Mouse (Mus musculus) bone marrow, adult 2 months (tissue): ENCODE data around the gene Slc9b1.

Experiments used
- CTCF ChIP-seq: fragments of 200-500 bp; IDR thresholded peaks from 2 replicates; pipeline ENCODE4 v1.5.1; 2011; ENCODE audit warnings: low read length, control low read depth; ENCODE audit not compliant: control insufficient read depth, insufficient read depth
- POLR2A ChIP-seq: fragments of 200-500 bp; IDR thresholded peaks from 2 replicates; pipeline ENCODE4 v1.6.1; 2011; ENCODE audit warnings: low read depth, mild to moderate bottlenecking, control low read depth, low read length, borderline replicate concordance; ENCODE audit not compliant: control insufficient read depth

- TF ChIP-seq POLR2A (no peak), CTCF (no peak)
These were observed 23.5 kb upstream of the Slc9b1 start for GRCm38 (mm10) chr3:135324354-135324753.
